Mouse (Mus musculus): Measurements from ENCODE around the gene Asic2.

The Asic2 gene

GRCm38 (mm10) chr11:81065386-81065785, 902.9 kb downstream of the Asic2 start:
- in situ Hi-C loops (cut with MboI; ENCODE audit: low pct_unique_long_range_greater_than_20kb in 1 of 2, low sequenced_read_pairs in 2 of 2, unreplicated experiment in 1 of 2) = no loop called here

- in situ Hi-C loops (cut with MboI; ENCODE audit: low pct_unique_long_range_greater_than_20kb in 1 of 2, low sequenced_read_pairs in 2 of 2, unreplicated experiment in 1 of 2) = no loop called here
Measured at GRCm38 (mm10) chr11:81064006-81064405, 904.3 kb downstream of the Asic2 start.

GRCm38 (mm10) chr11:81060077-81060476, 908.2 kb downstream of the Asic2 start:
- in situ Hi-C loops (cut with MboI; ENCODE audit: low pct_unique_long_range_greater_than_20kb in 1 of 2, low sequenced_read_pairs in 2 of 2, unreplicated experiment in 1 of 2) = no loop called here

GRCm38 (mm10) chr11:81059546-81059945, 908.7 kb downstream of the Asic2 start:
- in situ Hi-C loops (cut with MboI; ENCODE audit: low pct_unique_long_range_greater_than_20kb in 1 of 2, low sequenced_read_pairs in 2 of 2, unreplicated experiment in 1 of 2) = no loop called here

GRCm38 (mm10) chr11:81057506-81057905, 910.8 kb downstream of the Asic2 start:
- in situ Hi-C loops (cut with MboI; ENCODE audit: low pct_unique_long_range_greater_than_20kb in 1 of 2, low sequenced_read_pairs in 2 of 2, unreplicated experiment in 1 of 2) = no loop called here

- in situ Hi-C loops (cut with MboI; ENCODE audit: low pct_unique_long_range_greater_than_20kb in 1 of 2, low sequenced_read_pairs in 2 of 2, unreplicated experiment in 1 of 2) = no loop called here
Measured at GRCm38 (mm10) chr11:81056776-81057175, 911.5 kb downstream of the Asic2 start.

GRCm38 (mm10) chr11:81055446-81056145, 912.7 kb downstream of the Asic2 start:
- in situ Hi-C loops (cut with MboI; ENCODE audit: low pct_unique_long_range_greater_than_20kb in 1 of 2, low sequenced_read_pairs in 2 of 2, unreplicated experiment in 1 of 2) = no loop called here

- in situ Hi-C loops (cut with MboI; ENCODE audit: low pct_unique_long_range_greater_than_20kb in 1 of 2, low sequenced_read_pairs in 2 of 2, unreplicated experiment in 1 of 2) = no loop called here
Measured at GRCm38 (mm10) chr11:81053826-81054225, 914.4 kb downstream of the Asic2 start.

GRCm38 (mm10) chr11:81041671-81042070, 926.6 kb downstream of the Asic2 start:
- in situ Hi-C loops (cut with MboI; ENCODE audit: low pct_unique_long_range_greater_than_20kb in 1 of 2, low sequenced_read_pairs in 2 of 2, unreplicated experiment in 1 of 2) = no loop called here

GRCm38 (mm10) chr11:81039976-81040375, 928.3 kb downstream of the Asic2 start:
- in situ Hi-C loops (cut with MboI; ENCODE audit: low pct_unique_long_range_greater_than_20kb in 1 of 2, low sequenced_read_pairs in 2 of 2, unreplicated experiment in 1 of 2) = no loop called here

GRCm38 (mm10) chr11:81032151-81032550, 936.1 kb downstream of the Asic2 start:
- in situ Hi-C loops (cut with MboI; ENCODE audit: low pct_unique_long_range_greater_than_20kb in 1 of 2, low sequenced_read_pairs in 2 of 2, unreplicated experiment in 1 of 2) = no loop called here

- in situ Hi-C loops (cut with MboI; ENCODE audit: low pct_unique_long_range_greater_than_20kb in 1 of 2, low sequenced_read_pairs in 2 of 2, unreplicated experiment in 1 of 2) = no loop called here
Measured at GRCm38 (mm10) chr11:81014776-81015175, 953.5 kb downstream of the Asic2 start.

- in situ Hi-C loops (cut with MboI; ENCODE audit: low pct_unique_long_range_greater_than_20kb in 1 of 2, low sequenced_read_pairs in 2 of 2, unreplicated experiment in 1 of 2) = no loop called here
Measured at GRCm38 (mm10) chr11:81013501-81013900, 954.8 kb downstream of the Asic2 start.

GRCm38 (mm10) chr11:81010766-81011165, 957.5 kb downstream of the Asic2 start:
- in situ Hi-C loops (cut with MboI; ENCODE audit: low pct_unique_long_range_greater_than_20kb in 1 of 2, low sequenced_read_pairs in 2 of 2, unreplicated experiment in 1 of 2) = no loop called here

GRCm38 (mm10) chr11:81009366-81009765, 958.9 kb downstream of the Asic2 start:
- in situ Hi-C loops (cut with MboI; ENCODE audit: low pct_unique_long_range_greater_than_20kb in 1 of 2, low sequenced_read_pairs in 2 of 2, unreplicated experiment in 1 of 2) = no loop called here

- in situ Hi-C loops (cut with MboI; ENCODE audit: low pct_unique_long_range_greater_than_20kb in 1 of 2, low sequenced_read_pairs in 2 of 2, unreplicated experiment in 1 of 2) = no loop called here
Measured at GRCm38 (mm10) chr11:81005831-81006230, 962.4 kb downstream of the Asic2 start.

- in situ Hi-C loops (cut with MboI; ENCODE audit: low pct_unique_long_range_greater_than_20kb in 1 of 2, low sequenced_read_pairs in 2 of 2, unreplicated experiment in 1 of 2) = no loop called here
Measured at GRCm38 (mm10) chr11:81002769-81003430, 965.4 kb downstream of the Asic2 start.

GRCm38 (mm10) chr11:80995621-80996020, 972.6 kb downstream of the Asic2 start:
- in situ Hi-C loops (cut with MboI; ENCODE audit: low pct_unique_long_range_greater_than_20kb in 1 of 2, low sequenced_read_pairs in 2 of 2, unreplicated experiment in 1 of 2) = no loop called here

GRCm38 (mm10) chr11:80983530-80983929, 984.7 kb downstream of the Asic2 start:
- in situ Hi-C loops (cut with MboI; ENCODE audit: low pct_unique_long_range_greater_than_20kb in 1 of 2, low sequenced_read_pairs in 2 of 2, unreplicated experiment in 1 of 2) = no loop called here

- in situ Hi-C loops (cut with MboI; ENCODE audit: low pct_unique_long_range_greater_than_20kb in 1 of 2, low sequenced_read_pairs in 2 of 2, unreplicated experiment in 1 of 2) = no loop called here
Measured at GRCm38 (mm10) chr11:80976239-80976855, 991.9 kb downstream of the Asic2 start.

All from mouse embryonic stem cell (cell line).